Mouse (Mus musculus) cerebellum, adult 2 months (tissue): ENCODE measurements around the gene Adh7.

Experiments used
- CTCF ChIP-seq: fragments of 200-500 bp; IDR thresholded peaks from 2 replicates; pipeline ENCODE4 v1.5.1; 2011; ENCODE audit warnings: low read depth, mild to moderate bottlenecking, control low read depth, low read length, moderate library complexity, borderline replicate concordance; ENCODE audit not compliant: insufficient read depth
- POLR2A ChIP-seq: fragments of 200-500 bp; IDR thresholded peaks from 2 replicates; pipeline ENCODE4 v1.6.1; 2011; ENCODE audit warnings: low read length, control low read depth, borderline replicate concordance; ENCODE audit not compliant: insufficient read depth

GRCm38 (mm10) chr3:138254205-138254604 lies 36.6 kb downstream of the Adh7 start:
- TF ChIP-seq CTCF (no peak), POLR2A (no peak)
